Mouse (Mus musculus): ENCODE measurements around the gene Vps54. TPM values are rescaled to one million over a fixed set of nuclear protein-coding genes. Genes with fewer than 3 reads are reported as not detected.

The Vps54 gene
- total and polyA plus RNA-seq, 2 experiments from 2014 or later, result 5.8 to 45.3 TPM

GRCm38 (mm10) chr11:21219281-21219680 lies 19.8 kb upstream of the Vps54 start:
- no peak overlapping the region for H3K4me2 ChIP-seq (ENCODE audit: low read depth, low read length)
- H3K36me3 ChIP-seq (replicated peaks; ENCODE audit: control insufficient read depth, insufficient read depth, low read length), result no peaks in the 10 kb centered on the region
- H3K27ac ChIP-seq (ENCODE audit: low read depth), result no peak overlapping the region
- DNase-seq (ENCODE audit: low spot score) (no peak), ATAC-seq (ENCODE audit: insufficient read depth, low read depth) (no peak)
- no peaks in the 10 kb centered on the region for H3K27me3 ChIP-seq (ENCODE audit: control insufficient read depth, insufficient read depth, low read length)
- no peaks in the 10 kb centered on the region for H3K9me3 ChIP-seq (replicated peaks; ENCODE audit: control insufficient read depth, low read length)
- TF ChIP-seq CTCF (IDR thresholded peaks at IDR 0.05; ENCODE audit: low read depth), result no peak
- no peak for TF ChIP-seq EP300 (IDR thresholded peaks at IDR 0.05; ENCODE audit: low read depth)
- 74% methylated on average over 2 of the region's 2 CpGs for WGBS
- 0 out of 2 replicates have a peak, but pooled peaks cover 6% of the 10 kb centered on the region for H3K4me1 ChIP-seq (ENCODE audit: control insufficient read depth, insufficient read depth)
- H3K4me3 ChIP-seq (ENCODE audit: low read depth, low read length), result no peak overlapping the region
- H3K9ac ChIP-seq (replicated peaks; ENCODE audit: low read depth, low read length), result no peak overlapping the region

- no peak overlapping the region for H3K4me3 ChIP-seq (ENCODE audit: low read depth, low read length)
- H3K9me3 ChIP-seq (replicated peaks; ENCODE audit: control insufficient read depth, low read length), result no peaks in the 10 kb centered on the region
- peaks cover 14% of the 10 kb centered on the region; the same call in 1 of the 2 replicates for H3K4me1 ChIP-seq (ENCODE audit: control insufficient read depth, insufficient read depth)
- H3K4me2 ChIP-seq (ENCODE audit: low read depth, low read length), result no peak overlapping the region
- no peaks in the 10 kb centered on the region for H3K36me3 ChIP-seq (replicated peaks; ENCODE audit: control insufficient read depth, insufficient read depth, low read length)
- no peaks in the 10 kb centered on the region for H3K27me3 ChIP-seq (ENCODE audit: control insufficient read depth, insufficient read depth, low read length)
- no peak overlapping the region for H3K27ac ChIP-seq (ENCODE audit: low read depth)
- TF ChIP-seq CTCF (IDR thresholded peaks at IDR 0.05; ENCODE audit: low read depth) (no peak), EP300 (IDR thresholded peaks at IDR 0.05; ENCODE audit: low read depth) (no peak)
- DNase-seq (ENCODE audit: low spot score) (no peak), ATAC-seq (ENCODE audit: insufficient read depth, low read depth) (no peak)
- 76% methylated on average over 8 of the region's 8 CpGs for WGBS
- no peak overlapping the region for H3K9ac ChIP-seq (replicated peaks; ENCODE audit: low read depth, low read length)
Observed at GRCm38 (mm10) chr11:21219851-21220587, 19.1 kb upstream of the Vps54 start.

GRCm38 (mm10) chr11:21220754-21221153 lies 18.3 kb upstream of the Vps54 start:
- Histone ChIP-seq H3K4me1 (ENCODE audit: control insufficient read depth, insufficient read depth) (peaks cover 15% of the 10 kb centered on the region; the same call in 1 of the 2 replicates), H3K36me3 (replicated peaks; ENCODE audit: control insufficient read depth, insufficient read depth, low read length) (no peaks in the 10 kb centered on the region), H3K27ac (ENCODE audit: low read depth) (no peak overlapping the region), H3K4me2 (ENCODE audit: low read depth, low read length) (no peak overlapping the region), H3K9me3 (replicated peaks; ENCODE audit: control insufficient read depth, low read length) (no peaks in the 10 kb centered on the region), H3K9ac (replicated peaks; ENCODE audit: low read depth, low read length) (no peak overlapping the region), H3K4me3 (ENCODE audit: low read depth, low read length) (no peak overlapping the region), H3K27me3 (ENCODE audit: control insufficient read depth, insufficient read depth, low read length) (no peaks in the 10 kb centered on the region)
- WGBS, result 40% methylated on average over 2 of the region's 2 CpGs
- no peak for TF ChIP-seq EP300 (IDR thresholded peaks at IDR 0.05; ENCODE audit: low read depth)
- TF ChIP-seq CTCF (IDR thresholded peaks at IDR 0.05; ENCODE audit: low read depth), result no peak
- no peak for ATAC-seq (ENCODE audit: insufficient read depth, low read depth)
- no peak for DNase-seq (ENCODE audit: low spot score)

GRCm38 (mm10) chr11:21221396-21221795 lies 17.7 kb upstream of the Vps54 start:
- H3K27me3 ChIP-seq (ENCODE audit: control insufficient read depth, insufficient read depth, low read length), result no peaks in the 10 kb centered on the region
- ATAC-seq (ENCODE audit: insufficient read depth, low read depth), result no peak

GRCm38 (mm10) chr11:21222606-21223207 lies 16.4 kb upstream of the Vps54 start:
- H3K4me1 ChIP-seq (ENCODE audit: control insufficient read depth, insufficient read depth), result peaks cover 11% of the 10 kb centered on the region; the same call in 1 of the 2 replicates
- H3K9ac ChIP-seq (replicated peaks; ENCODE audit: low read depth, low read length), result no peak overlapping the region
- DNase-seq (ENCODE audit: low spot score) (no peak), ATAC-seq (ENCODE audit: insufficient read depth, low read depth) (no peak)
- WGBS, result 41% methylated on average over 4 of the region's 4 CpGs
- TF ChIP-seq CTCF (IDR thresholded peaks at IDR 0.05; ENCODE audit: low read depth) (no peak), EP300 (IDR thresholded peaks at IDR 0.05; ENCODE audit: low read depth) (no peak)
- H3K27ac ChIP-seq (ENCODE audit: low read depth), result no peak overlapping the region
- H3K4me2 ChIP-seq (ENCODE audit: low read depth, low read length), result no peak overlapping the region
- no peak overlapping the region for H3K4me3 ChIP-seq (ENCODE audit: low read depth, low read length)
- no peaks in the 10 kb centered on the region for H3K27me3 ChIP-seq (ENCODE audit: control insufficient read depth, insufficient read depth, low read length)
- no peaks in the 10 kb centered on the region for H3K9me3 ChIP-seq (replicated peaks; ENCODE audit: control insufficient read depth, low read length)
- H3K36me3 ChIP-seq (replicated peaks; ENCODE audit: control insufficient read depth, insufficient read depth, low read length), result no peaks in the 10 kb centered on the region

More at GRCm38 (mm10) chr11:21221396-21221795, 17.7 kb upstream of the Vps54 start:
- no peak overlapping the region for H3K9ac ChIP-seq (replicated peaks; ENCODE audit: low read depth, low read length)
- no peak overlapping the region for H3K4me3 ChIP-seq (ENCODE audit: low read depth, low read length)
- no peak for TF ChIP-seq CTCF (IDR thresholded peaks at IDR 0.05; ENCODE audit: low read depth)
- TF ChIP-seq EP300 (IDR thresholded peaks at IDR 0.05; ENCODE audit: low read depth), result no peak
- H3K9me3 ChIP-seq (replicated peaks; ENCODE audit: control insufficient read depth, low read length), result no peaks in the 10 kb centered on the region
- H3K4me1 ChIP-seq (ENCODE audit: control insufficient read depth, insufficient read depth), result peaks cover 15% of the 10 kb centered on the region; the same call in 1 of the 2 replicates
- no peak overlapping the region for H3K27ac ChIP-seq (ENCODE audit: low read depth)
- DNase-seq (ENCODE audit: low spot score), result no peak
- WGBS, result 83% methylated on average over 2 of the region's 2 CpGs
- H3K36me3 ChIP-seq (replicated peaks; ENCODE audit: control insufficient read depth, insufficient read depth, low read length), result no peaks in the 10 kb centered on the region
- H3K4me2 ChIP-seq (ENCODE audit: low read depth, low read length), result no peak overlapping the region

Measured in heart, postnatal 0 days (tissue).